Mouse (Mus musculus) testis, postnatal 14 days (tissue): Measurements from ENCODE around the gene Slc22a15.
A peak's percentile ranks its signal among the peaks of the same experiment; 100 is the strongest.

ENCODE experiments used
- DNase-seq: peaks from one replicate; pipeline ENCODE4 v3.0.0; 2021; ENCODE audit warnings: low spot score

Gene Slc22a15

DNA sequence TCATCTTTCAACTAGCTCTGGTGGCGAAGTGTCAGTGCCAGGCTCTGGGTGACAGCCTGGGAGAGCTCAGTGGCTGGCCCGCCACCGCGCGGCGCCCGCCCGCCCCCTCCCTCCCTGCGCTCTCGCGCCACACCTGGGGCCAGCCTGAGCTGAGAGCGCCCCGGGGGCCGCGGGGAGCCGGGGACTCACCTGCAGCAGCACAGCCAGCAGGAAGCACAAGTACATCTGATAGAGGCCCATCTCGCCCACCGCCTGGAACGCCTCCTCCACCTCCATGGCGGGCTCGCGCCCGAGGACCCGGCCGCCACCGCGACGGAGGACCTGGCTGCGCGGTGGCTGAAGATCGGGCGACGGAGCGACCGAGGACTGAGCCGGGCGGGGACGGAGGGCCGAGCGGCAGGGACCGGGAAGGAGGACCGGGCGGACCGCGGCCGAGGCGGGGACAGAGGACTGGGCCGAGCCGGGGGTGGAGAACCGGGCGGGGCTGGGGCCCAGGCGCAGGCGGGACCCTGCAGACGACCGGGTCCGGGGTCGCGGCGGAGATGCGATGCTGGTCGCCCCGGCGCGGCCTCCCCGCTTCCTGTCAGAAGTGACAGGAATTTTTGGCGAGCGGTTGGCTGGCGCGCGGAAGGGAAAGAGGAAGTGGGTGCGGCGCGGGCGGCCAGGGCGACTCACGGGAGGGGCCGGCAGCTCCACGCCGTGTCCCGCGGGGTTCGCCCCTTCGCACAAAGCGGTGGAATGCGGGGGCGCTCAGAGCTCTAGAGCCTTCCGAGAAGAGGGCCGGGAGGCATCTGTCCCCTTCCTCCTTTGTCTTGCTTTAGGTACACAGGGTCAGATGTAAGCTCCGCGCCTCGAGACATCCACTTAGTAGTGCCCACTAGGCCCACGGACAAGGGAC is at the start of gene Slc22a15:
TSS of gene Slc22a15 (minus strand) at position 611 of the 898 bp plus-strand sequence.
- peak; percentile 43 for DNase-seq

DNA sequence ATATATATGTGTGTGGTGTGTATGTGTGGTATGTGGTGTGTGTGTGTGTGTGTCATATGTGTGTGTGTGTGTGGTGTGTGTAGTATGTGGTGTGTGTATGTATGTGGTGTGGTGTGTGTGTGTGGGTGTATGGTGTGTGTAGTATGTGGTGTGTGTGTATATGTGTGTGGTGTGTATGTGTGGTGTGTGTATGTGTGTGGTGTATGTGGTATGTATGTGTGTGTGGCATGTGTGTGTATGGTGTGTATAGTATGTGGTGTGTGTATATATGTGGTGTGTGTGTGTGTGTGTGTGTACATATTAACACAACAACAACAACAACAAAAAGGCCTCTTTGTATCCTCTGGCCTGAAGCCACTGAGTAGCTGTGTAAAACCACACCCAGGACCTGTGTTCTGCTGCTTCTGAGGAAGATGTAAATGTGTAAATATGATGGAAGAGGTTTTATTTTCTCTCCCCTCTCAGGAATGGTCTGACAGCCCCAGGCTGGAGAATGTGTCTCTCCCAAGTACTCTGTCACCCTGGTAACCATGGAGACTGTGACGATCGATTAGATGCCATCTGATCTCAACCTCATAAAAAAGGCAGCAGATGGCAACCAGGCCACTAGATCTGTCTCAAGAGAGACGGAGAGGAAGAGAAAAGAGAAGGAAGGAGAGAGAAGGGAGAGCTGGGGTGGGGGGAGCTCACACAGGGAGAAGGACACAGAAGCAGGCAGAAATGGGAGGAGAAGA is 42.7 kb upstream of the Slc22a15 start:
- DNase-seq: no peak

DNA sequence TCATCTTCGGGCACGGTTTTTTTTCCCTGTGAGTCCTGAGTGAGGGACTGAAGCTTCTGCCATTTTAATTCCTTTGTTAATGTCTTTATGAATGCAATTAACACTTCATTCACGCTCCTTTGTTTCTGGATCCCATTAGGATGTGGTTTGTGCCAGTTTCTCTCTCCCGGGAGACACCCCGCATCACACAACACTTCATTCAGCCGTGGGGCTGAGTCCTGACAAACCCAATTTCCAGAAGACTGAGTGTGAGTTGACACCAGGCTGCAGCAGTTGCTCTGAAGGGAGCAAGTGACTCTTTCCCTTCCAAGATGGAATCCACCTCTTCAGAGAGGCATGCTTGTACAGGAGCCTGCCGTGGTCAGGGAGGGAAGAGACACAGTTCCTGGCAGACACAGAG is 40.1 kb upstream of the Slc22a15 start:
- no peak for DNase-seq

DNA sequence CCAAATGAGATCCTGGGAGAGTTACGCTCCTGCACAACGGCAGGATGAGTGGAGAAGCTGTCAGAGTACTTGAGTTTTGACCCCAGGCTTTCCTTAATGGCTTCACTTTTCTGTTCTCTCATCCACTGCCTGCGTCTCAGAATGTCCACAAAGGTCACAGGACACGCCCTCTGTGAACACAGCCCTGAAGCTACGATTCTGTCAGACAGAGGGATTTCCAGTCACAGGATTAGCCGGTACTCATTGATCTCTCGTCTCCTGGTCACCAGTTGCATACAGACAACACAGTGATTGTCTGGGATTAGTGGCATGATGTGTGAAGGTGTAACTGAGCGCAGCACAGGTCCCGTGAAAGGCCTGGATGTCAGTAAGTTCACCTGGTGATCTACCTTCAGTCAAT is 39.2 kb upstream of the Slc22a15 start:
- DNase-seq: no peak

DNA sequence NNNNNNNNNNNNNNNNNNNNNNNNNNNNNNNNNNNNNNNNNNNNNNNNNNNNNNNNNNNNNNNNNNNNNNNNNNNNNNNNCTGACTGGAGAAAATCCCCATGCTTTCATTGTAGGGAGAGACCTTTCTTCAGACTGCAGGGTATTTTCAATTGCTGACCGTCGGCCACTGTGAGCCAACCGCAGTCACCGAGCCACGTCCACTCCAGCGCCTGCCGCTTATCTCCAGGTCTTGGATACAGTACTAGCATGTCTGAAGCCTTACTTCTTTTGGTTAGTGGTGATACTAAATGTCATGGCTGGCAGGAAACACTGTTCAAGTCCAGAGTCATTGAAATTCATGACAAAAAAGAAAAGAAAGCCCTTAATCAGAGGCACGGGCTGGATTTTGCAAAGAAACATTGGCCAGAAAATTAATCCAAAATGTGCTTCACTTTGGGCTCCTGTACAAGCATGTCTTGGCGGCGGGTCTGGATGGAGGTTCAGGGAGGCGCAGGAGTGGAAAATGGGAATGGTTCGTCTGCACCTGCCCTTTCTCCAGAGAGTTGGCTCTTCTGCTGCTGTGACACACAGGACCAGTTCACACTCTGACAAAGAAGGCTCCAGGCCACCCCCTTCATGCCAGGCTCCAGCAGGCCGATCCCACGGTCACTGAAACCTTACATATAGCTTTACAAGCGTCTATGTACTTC is 37.0 kb upstream of the Slc22a15 start:
- DNase-seq: no peak

DNA sequence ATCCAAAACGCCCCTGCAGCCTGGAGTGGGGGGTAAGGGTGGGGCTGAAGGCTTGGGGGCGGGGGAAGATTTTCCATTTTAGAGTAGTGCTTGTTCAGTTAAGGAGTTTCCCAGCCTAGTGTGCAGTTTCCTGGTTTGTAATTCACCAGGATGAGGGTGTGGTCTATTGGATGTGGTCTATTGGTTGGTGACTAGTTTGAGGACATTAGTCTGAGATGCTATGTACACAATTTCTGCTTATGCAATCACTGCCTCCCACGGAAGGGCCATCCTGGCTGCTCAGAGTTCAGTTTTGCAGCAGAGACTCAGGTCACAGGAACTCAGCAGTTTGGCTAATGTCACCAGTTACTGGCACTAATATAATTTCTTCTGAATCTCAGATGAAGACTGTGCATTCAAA is 33.8 kb upstream of the Slc22a15 start:
- DNase-seq: no peak

DNA sequence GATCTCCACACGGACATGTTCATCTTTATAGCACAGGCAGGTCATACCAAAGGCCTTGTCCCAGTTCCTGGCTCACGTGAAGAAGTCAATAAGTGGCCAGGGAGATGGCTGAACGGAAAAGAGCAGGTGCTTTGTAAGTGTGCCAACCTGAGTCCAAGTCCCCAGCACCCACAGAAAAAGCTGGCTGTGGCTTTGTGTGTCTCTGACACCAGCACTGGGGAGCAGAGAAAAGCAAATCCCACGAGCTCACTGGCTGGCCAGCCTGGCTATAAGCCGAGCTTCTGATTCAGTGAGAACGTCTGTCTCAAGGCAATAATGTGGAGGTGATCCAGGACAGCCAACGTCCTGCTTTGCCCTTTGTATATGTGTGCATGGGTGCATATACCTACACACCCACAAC is 29.3 kb upstream of the Slc22a15 start:
- DNase-seq: no peak

DNA sequence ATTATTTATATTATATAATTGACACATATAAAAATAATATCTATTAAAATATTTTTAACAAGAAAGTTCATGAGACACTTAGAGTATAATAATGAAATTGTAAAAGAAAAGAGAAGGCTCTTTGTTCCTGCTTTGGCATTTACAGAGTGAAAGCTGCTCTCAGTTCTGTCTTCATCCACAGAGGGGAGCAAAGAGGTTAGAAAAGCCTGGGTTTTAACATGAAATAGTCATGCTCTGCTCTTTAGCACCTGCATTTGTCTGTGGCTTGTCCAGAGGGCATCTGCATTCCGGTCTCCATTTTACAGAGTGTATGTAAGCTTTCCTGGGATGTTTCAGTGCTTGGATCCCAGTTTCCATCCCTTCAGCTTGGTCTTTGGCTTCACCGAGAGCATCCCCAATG is 28.3 kb upstream of the Slc22a15 start:
- no peak for DNase-seq

DNA sequence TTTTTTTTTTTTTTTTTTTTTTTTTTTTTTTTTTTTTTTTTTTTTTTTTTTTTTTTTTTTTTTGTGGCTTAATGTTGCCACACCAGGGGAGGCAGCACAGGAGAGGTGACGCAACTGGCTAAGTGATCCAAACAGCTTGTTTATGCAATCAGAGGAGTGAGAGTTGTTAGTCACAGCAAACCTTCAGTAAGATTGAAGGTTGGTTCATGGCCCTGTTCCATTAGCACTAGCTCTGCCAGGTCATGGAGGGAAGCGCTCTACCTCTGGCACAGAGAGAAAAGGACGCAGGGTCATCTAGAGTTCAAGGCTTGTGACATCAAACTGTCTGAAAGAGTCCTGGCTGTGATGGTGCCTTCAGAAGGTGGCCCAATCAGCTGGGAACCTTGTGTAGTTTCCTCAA is 24.3 kb upstream of the Slc22a15 start:
- DNase-seq: peak; percentile 19

DNA sequence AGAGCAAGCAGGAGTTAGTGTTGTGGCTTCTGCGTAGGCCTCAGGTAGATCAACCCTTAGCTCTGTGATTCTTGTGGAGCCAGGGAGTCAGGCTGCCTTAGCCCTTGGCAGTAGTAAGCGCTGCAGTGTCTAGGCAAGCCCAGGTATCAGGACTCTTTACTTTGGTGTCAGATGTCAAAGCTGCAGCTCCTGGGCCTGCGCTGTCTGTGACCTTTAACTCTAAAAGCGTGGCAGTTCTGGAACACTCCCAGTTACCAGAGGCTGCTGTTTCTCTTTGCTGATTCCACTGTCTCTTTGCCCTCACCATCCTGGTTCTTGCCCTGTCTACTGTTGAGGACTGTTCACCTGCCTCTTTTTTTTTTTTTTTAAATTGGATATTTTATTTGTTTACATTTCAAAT is 23.0 kb upstream of the Slc22a15 start:
- DNase-seq: no peak

DNA sequence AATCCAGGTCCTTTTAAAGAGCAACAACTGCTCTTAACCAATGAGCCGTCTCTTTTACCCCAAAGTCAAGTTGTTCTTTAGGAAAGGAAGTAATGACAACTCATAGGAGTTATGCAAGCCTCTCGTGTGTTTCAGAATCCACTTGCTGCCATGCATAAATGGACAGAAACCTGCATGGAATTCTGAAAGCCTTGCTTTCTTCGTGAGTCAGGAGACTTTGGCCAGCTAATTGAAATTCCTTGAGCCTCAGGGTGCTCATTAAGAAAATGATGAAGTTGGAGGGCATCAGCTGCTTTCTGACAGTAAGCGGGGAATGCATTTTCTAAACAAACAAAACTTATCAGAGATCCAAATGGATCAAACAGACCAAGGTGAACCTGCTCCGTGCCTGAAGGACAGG is 21.0 kb upstream of the Slc22a15 start:
- no peak for DNase-seq

DNA sequence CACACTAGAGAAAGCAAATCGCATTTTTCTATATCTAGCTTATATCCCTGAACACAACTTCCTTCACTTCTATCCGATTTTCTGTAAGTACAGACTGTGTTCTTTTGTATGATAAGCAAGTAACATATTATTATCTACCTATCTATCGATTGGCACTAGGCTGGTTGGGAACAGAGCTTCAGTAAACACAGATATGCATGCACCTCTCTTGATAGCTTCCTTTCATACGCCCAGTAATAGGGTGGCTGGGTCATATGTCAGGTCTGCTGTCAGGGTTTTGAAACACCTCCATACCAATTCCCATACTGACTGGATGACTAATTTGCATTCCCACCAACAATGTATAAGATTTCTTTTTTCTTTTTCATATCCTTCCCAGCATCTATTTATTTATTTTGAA is 16.2 kb upstream of the Slc22a15 start:
- no peak for DNase-seq

DNA sequence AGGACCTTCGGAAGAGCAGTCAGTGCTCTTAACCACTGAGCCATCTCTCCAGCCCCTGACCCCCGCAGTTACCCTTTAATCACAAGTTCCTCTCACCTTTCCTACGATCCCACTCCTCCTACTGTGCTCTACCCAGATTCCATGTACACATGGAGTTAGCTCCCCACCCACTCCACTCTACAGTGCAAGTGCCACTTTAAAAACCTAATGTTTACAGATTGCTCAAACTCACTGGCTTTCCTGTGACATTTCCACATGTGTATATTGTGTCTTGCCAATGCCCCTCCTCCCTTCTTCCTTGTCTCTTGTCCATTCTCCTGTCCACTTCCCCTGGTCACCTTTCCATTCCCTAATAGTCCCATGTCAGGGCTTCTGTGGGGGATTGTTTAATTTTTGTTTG is 15.6 kb upstream of the Slc22a15 start:
- no peak for DNase-seq

DNA sequence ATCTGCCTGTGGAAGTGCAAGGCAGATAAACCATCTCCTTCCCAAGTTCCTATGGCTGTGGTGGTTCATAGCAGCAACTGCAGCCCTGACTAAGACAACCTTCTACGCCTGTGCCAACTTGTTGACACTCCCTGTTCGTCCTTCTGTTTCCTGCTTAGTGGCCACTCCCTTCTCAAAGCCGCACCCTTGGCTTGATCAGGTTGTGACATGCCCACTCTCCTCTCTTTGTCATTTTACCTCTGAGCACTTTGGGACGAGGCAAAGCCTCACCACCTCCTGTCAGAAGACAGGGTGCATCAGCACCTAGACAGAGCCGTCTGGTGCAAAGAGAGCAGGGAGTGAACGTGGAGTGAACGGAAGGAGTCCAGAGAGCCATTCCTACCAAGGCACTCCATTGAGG is 14.9 kb upstream of the Slc22a15 start:
- DNase-seq: no peak

DNA sequence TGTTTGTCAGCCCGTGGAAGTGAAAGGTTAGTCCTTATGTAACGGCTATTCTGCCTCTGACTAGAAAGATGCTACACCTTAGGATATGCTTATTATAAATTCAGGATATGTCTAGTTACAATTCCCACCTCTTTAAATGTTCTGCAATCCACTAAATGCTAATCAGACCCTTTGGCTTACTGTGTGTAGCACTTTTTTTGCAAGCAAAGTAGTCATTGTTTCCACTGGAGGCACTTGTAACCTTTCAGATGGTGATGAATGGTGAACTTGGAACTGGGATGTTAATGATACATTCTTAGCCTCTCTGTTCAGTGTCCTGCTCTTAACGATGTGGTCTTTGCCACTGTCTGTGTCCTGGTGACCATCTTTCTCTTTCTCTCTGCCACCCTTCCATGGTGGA is 12.1 kb upstream of the Slc22a15 start:
- no peak for DNase-seq

DNA sequence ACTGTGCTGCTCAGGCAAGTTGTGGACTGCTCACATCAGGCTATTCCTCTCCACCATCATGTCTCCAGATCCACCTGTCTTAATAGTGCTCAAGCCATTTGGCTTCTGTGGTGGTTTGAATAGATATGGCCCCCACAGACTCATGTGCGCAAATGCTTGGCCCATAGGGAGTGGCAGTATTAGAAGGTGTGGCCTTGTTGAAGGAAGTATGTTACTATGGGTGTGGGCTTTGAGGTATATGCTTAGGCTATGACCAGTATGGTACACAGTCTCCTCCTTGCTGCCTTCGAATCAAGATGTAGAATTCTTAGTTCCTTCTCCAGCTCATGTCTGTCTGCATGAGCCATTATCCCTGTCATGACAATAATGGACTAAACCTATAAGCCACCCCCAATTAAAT is 9.6 kb upstream of the Slc22a15 start:
- no peak for DNase-seq

DNA sequence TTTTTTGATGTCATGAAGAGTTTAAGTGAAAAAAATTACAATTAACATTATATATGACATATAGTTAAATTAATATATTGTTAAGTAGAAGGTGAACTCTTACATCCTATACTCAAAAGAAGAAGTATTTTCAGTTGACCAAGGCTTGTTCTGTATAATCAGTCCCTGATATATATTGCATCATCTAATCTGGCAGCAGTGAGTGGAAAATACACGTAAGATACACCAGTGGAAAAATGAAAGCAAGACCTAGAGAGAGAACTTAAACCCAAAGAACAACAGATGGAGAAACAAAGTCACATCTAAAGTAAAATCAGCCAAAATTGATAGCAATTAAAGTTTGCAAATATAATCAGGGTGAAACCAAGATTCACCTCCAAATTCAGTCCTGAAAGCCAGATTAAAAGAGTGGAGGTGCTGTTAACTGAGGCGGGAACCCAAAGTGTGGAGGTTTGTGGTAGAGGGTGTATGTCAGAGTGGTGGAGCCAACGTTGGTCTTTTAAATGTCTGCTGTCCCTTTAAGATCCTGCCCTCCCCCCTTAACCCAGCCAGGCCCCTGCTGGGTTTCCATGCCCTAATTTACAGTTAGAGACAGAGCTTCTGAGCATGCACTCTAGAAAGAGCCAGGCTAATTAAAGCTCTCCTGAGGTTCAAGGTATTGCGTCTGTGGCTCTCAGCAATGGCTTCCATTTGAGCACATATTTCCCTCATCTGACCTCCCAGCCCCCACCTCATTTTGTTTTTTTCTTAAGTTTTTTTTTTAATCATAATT is 5.0 kb upstream of the Slc22a15 start:
- DNase-seq: no peak

DNA sequence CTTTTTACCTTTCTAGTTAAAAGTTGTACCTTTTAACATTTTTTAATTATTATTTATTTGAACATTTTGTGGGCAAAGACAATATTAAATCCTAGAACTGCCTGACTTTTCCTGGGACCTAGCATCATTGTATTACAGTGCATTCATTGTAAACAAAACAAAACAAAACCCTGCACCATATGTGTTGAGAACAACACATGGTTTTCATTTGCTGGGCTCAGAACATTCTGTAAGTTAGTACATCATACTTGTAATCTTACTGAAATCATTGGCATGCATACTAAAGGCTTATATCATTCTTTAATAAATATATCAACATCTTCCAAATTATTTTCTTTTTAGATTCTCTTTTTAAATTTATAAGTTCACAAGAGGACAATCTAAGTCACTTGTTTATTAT is 2.4 kb upstream of the Slc22a15 start:
- DNase-seq: no peak

DNA sequence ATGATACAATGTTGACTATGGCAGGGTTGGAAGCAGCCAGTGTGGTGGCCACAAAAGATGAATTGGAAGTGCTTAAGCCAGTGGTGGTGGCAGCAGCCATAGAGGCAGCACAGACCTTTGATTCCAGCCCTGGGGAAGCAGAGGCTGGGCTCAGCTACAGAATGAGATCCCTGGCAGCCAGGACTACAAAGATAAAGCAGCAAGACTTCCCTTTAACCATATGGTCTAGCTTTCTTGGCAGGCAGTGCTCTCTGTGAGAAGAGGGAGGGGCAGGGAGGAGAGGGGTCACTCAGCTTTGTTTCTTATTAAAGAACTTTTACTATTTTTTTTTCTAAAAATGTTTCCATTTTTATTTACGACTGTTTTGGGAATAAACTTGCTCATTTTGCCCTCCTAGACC is 1.4 kb upstream of the Slc22a15 start:
- DNase-seq: no peak

DNA sequence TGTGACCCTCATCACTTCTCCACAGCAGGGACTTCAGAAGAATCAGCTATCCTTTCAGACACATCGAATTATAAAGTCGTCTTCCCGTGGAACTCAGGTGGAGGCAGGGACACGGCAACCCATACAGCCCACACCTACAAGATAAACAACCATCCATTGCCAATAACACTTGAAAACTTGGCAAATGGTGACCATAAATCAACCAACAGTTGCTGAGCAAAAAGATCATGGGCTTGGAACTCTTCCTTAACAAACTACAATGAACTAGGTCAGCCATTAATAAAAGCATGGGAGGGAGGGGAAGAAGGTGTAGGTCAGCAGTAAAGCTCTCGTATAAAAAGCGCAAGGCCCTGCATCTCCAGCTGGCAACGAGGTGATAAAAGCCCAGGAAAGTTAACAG is 1.9 kb downstream of the Slc22a15 start:
- no peak for DNase-seq

DNA sequence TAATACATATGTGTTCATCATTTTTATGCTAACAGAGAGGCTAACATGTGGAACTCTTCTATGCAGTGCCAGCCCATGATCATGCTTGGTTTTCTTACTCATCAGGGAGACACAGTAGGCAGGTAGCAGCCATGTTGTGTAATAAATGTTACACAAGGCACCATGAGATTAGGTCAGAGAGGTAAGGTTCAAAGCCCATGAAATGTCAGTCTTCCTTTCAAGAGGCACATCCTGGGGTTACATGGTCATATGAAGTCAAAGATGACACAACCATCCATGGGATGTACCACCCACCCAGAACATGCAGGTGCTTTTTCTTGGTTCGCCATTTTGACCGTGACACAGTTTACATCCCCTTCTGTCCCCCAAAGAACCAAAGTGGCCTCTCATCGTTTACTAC is 5.7 kb downstream of the Slc22a15 start:
- DNase-seq: no peak

DNA sequence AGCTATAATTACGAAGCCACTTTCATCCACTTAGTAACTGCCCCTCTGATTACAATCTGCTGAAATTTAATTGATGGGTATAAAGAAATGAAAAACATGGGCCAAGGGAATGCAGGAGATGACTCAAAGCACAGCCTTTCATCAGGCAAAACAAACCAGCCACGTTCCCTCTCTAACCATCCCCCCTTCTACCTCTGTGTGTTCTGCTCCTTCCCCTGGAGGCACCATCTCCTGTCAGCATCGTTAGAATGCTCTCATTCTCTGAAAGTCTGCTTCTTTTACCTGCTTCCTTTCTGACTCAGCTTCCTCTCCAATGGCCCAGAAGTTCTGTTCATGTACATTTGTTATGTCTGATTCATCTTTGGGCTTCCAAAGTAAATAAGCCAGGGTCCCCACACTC is 6.6 kb downstream of the Slc22a15 start:
- DNase-seq: no peak
